Mouse (Mus musculus): ENCODE results near the gene Hs3st3b1. TPM values are rescaled to one million over a fixed set of nuclear protein-coding genes. Genes with fewer than 3 reads are reported as not detected.

The Hs3st3b1 gene
- polyA plus RNA-seq, 3 experiments from 2014 or later: 3.8 to 5.8 (median 3.8) TPM

DNA sequence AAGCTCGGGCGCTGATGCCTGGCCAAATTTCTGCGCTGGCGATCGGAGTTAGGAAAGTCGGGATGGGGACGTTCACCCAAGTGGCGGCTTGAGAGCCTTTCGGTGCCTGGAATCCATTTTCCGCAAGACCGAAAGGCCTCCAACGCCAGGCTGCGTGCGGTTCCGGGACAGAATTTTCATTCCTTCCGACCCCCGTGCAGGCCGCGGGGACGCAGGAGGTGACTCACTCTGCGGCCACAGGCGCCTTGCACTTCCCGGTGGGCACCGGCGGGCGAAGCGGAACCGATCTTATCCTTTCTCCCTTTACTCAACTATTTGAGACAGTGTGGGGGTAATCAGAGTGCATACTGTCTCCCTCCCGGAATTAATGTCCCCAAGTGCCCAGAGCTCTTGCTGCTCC is 1.3 kb upstream of the Hs3st3b1 start:
- ATAC-seq: no peak

DNA sequence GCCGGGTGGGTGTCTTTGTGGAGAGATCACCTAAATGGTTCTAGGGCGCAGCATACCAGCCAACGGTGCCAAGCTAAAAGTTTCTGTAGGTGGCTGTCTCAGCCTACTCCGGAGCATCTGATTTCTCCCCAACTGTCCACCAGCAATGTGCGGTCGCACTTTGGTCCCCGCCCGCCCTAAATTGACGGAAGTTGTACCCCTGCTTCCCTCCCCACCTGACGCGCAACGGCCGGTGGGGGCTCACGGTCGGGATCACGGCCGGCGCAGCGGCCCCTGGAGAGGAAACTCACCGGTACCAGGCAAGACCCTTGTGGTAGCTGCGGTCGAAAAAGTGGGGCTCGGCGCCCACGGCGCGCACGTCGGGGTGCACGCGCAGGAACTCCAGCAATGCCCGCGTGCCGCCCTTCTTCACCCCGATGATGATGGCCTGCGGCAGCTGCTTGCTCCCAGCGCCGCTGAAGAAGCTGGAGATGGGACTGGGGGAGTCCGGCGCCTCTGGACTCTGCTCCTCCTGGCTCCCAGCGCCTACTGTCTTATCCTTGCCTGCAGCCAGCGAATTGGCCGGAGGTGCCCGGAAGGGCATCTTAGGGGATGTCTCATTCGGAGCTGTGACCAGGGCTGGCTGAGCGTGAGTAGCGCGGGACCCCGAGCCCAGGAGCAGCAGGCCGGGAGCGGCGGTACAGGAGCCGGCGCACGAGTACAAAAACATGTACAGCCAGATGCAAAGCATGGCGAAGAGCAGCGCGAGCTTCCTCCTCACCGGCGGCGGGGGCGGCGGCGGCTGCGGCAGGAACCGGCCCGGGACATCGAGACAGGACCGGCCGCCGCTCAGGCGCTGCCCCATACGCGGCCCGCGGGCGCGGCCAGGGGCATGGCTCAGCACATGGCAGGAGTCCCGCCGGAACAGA is 792 bp downstream of the Hs3st3b1 start:
- no peak for ATAC-seq

DNA sequence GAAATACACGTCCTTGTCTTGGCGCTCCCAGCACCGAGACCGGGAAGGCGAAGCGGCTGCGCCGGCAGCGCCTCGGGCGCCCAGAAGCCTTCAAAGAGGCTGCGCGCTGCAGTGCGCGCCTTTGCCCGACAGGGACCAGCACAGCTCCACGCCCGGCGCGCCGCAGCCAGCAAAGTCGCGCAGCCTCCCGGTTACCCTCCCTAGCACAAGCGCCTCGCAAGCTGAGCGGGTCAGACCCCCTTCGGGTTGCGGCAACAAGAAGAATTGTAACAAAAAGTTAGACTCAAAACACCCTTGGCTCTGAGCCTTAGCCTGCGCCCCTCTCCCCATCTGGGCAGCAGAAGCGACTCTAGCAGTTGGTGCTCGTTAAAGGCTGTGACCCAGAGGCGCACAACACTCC is 1.6 kb downstream of the Hs3st3b1 start:
- ATAC-seq: peak; percentile 41

DNA sequence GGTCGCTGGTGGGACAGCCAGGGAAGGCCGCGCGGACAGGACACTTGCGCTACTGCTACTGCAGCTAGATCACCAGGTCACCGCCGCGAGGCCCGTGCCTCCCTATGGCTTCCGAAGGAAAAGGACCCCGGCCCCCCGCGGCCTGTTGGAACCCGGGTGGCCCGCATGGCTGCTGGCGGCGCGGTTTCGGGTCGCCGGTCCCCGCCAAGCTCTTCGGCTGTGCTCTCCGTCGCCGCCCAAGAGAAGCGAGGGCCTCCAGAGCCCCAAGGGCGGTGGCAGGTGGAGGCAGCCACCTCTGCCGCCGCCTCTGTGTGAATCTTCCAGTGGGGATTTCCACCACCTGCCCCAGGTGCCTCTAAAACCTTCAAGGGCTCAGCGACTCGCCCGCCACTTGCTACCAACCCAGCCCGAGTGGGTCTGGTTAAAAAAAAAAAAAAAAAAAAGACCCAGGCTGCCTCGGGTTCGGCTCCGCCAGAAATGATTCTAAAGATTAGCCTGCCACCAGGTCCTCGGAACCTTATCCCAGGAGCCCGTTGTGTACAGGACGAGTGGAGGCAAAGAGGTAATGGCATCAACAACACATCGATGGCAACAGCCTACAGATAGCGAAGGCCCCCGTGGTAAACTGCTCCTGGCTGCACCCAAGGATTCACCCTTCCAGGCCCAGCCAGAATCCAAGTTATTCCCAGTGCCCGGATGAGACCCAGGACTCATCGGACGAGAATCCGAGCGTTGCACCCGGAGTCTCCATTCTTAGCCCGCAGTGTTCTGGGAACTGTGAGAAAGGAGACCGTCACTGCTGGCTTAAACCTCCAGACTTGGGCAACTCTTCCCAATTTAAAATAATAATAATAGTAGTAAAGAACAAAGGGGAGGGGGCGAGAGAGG is 2.6 kb downstream of the Hs3st3b1 start:
- no peak for ATAC-seq

DNA sequence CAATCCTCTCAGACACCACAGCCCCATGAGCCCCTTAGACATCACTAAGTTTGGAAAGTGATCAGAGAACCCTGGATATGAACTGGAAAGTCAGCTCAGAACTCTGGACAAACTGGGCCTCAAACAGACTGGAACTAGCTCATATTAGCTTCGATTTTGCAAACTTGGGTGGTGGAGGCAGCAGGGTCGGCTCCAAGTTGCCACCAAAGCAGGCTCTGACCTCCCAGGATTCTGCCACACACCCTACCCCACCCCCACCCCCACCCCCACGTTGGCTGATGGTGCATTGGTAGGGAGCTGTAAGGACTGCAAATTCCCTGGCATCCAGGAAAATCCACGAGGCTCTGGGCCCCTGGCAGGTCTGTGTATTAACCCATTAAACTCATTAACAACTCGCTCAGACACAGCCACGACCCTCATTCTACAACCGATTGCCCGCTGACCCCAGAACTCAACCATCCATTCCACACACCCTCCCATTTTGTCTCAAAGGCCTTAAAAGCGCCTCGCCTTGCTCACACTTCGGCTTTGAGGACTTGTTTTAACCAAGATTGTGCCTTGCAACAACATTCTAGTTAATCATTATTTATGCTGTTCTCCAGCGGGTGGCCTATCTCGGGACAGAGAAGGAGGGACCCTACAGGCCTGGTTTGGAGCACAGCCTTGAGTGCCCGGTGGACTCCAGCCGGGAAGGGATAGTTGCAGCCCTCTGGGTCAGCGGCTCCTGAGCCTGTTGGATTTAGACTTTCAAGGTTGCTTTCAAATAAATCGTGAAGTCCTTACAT is 3.6 kb downstream of the Hs3st3b1 start:
- no peak for ATAC-seq

DNA sequence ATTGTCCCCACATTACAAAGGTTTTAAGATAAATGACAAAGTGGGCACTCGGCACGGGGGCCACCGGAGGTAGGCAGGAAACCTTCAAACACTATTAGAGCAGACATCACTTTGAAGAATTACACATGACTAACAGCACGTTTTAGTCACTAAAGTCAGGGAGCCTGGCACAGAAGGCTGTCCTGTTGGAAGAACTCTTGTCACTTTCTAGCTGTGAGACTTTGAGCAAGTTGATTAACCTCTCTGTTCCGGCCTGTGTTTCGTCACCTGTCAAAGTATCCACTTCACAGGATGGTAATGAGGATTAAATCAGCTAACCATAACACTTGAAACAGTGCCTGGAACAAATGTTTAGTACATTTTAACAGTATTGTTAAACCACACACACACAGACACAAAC is 4.5 kb downstream of the Hs3st3b1 start:
- no peak for ATAC-seq

DNA sequence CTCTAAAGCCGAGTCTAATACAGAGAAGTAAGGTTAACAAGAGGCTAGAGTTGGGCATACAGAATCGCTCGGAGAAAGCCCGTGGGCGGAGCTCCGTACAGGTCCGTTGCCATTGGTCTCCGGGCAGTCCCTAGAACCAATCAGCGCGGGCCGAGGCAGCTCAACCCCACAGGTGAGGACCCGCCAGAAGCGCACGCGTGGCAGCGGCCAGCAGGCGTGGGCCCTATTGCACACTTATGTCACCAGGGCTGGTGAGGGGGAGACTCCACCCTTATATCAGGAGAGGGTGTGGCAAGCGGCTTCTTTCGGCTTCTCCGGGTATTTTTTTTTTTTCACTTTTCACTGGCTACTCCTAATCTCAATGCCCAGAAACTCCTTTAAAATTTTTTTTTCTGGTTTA is 7.7 kb downstream of the Hs3st3b1 start:
- peak; percentile 82 for ATAC-seq

DNA sequence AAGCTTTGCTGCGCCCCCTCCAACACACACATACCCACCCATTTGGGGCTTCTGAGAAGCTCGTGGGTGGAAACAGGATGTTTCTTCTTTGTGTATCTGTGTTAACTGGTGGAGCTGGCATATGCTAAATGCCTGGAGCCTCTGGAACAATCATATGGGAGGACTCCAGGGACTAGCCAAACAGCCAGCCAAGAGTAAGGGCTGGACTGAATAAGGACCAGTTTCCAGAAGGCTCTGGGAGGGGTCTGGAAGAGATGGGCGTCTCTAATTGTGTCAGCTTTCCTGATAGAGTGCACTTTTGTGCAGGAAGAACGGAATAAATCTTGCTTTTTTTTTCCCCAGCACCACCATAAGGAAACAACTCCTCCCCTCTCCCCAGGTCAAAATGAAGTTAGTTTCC is 8.2 kb downstream of the Hs3st3b1 start:
- ATAC-seq: no peak

DNA sequence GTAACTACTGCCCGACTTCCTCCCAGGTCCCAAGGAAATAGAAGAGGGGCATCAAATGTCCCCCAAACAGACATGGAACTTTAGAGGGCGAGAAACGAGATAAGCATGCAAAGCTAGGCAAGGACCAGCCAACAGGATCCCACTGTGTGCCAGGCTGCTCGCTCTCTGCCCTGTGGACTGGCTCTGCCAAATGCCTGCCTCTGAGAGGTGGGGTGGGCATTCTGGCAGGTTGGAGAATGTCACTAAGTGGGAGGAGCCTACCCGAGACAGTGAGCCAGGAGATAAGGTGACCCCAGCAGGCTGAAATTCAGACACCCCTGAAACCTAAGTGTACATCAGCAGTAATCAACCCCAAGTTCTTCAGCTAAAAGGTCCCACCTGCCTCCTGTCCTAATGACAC is 11.1 kb downstream of the Hs3st3b1 start:
- no peak for ATAC-seq

DNA sequence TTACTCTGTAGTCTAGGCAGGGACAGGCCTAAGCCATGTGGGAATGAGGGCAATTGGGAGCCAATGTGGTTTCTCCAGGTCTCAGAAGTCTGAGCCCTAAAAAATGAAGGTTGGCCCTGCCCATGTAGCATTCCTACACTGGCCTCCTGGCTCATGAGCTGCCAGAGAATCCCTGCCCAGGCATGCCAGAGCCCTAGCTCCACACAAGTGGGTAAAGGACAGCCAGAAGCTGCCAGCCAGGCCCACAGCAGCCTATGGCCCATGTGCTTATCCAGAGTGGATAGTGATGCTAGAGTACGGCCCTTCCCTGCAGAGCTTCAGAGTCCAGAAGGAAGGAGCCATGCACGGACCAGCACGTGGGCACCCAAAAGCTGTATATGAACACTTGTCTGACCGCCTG is 12.1 kb downstream of the Hs3st3b1 start:
- no peak for ATAC-seq

DNA sequence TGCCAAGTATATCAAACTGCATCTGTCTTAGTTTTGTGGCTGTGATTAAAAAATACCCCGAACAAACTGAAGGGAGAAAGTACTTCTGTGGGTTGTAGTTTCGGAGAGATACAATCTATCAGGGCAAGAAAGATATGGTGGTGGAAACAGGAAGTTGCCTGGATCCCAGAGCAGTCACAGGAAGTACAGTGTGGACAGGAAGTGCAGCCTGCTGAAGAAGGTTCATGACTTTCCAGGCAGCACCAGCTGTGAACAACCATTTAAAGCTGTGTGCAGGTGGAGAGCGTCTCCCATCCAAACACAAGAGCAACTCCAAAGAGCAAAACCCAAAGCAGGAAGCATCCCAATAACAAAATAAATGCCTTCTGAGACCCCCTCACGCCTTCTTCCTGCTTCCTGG is 13.6 kb downstream of the Hs3st3b1 start:
- ATAC-seq: peak; percentile 72

DNA sequence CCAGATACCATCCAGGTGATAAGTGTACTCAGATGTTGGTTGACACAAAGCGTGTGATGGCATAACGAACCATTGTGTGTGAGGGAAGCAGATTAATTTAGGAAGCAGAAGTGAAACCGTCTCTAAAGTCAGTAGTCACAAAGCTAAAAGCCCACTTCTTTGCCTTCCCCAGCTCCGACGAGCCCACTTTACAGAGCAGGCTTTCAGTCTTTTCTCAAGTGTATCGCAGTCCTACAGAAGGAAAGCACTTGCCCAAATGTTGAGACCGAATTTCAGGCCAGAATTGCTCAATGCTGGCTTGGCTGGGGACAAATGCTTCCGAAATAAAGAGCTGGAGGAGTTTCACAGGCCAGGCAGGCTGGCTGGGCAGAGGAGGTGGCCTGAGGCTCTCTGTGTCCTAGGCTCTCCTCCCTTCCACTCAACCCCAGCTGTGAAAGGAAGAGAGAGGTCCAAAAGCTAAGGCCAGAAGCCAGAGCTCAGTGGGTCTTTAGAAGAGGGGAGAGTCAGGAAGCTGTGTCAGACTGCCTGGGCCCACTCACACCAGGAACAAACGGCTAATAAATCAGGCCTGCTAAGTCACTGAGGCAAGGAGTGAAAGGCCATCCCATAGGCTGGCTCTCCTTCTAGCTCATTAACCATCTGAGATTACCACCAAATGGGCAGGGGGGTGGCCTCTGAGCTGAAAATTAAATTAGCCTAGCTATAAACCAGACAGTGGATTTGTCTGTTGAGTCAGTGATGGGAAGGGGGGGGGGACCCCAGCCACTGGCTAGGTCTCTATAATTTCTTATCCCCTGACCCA is 15.3 kb downstream of the Hs3st3b1 start:
- no peak for ATAC-seq

DNA sequence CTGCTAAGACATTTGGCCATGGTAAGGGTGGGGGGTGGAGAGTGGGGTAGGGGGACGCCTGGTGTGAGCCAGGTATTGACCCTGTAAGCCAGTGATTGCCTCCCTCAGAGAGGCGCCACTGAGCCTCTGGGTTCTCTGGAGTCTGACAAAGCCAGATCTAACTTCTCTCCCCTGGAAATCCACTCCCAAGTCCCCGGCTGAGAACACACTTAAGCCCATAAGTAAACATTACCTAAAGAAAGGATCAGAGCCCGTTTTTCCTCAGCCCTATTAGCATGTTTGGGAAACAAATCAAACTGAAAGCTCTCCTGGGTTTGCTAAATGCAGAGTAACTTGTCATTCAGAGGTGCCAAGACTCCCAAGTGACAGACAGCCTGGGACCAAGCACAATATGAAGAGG is 17.3 kb downstream of the Hs3st3b1 start:
- no peak for ATAC-seq

DNA sequence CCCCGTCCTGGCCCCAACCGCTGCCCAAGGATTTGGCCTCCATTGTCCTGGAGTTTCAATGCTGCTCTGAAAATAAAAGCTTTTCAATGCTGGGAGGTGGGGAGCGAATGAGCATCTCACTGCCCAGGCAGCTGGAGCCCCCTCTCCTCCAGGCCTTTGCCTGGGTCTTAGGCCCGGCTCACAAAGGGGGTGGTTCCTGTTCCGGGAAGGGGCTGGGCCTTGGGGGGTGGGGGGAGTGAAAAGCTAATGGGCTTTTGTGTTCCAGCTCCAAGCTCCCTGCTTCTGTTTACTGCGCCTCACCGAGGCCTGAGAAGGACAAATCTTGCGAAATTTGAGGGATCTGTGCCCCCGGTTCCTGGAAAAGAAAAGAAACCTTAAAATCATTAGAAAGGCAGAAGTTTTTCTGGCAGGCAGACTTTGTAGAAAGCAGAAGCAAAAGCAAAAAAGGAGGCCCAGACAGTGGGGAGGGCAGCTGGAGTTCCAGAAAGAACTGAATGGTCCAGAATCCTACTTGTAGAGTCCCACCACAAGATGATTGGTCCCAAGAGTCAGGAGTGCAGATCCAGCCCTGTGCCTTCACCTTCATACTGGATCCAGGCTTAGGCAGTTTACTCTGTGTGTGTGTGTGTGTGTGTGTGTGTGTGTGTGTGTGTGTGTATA is 23.5 kb downstream of the Hs3st3b1 start:
- ATAC-seq: no peak

DNA sequence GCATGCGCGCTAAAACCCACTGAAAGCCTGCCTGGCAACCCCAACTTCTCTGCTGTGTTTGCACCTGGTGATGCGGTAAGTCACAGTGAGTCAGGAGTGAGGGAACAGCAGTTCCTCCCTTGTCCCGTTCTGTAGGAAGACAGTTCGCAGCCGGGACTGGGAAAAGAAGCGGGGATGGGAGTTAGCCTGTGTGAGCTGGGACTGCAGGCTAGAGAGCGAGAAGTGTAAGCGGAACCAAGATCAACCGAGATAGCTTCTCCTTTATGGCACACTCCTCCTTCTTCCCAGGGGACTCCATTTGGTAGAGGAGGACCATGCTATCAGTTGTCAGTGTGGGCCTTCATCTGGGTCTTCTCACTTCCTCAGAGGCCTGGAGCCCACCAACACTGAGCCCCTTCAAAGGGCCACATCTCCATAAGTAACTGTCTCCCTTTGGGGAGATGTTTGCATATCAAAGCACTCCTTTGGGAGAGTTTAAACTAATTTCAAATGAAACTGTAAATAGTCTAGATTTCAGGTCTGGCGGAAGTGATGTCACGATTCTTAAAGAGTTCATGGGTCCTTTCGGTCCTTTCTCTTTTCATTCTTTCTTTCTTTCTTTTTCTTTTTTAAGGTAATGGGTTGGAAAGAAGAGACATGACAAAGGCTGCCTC is 24.1 kb downstream of the Hs3st3b1 start:
- ATAC-seq: no peak

DNA sequence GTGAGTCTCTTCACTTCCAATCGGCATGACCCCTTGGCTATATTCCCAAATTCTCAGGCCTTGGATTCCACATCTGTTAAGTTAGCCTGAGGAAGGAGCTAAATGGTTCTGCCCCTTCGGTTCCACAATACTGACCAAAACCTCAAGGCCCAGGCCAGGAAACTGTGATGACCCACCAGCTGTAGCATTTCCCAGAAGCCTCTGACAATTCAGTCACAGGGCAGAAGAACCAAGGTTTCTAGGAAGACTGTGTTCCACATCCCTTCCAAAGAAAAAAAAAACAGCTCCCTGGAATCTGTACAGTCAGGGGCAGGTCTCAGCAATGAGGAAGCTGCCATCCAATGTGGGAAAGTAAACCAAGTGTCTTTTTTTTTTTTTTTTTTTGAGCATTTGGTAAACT is 25.1 kb downstream of the Hs3st3b1 start:
- ATAC-seq: no peak

DNA sequence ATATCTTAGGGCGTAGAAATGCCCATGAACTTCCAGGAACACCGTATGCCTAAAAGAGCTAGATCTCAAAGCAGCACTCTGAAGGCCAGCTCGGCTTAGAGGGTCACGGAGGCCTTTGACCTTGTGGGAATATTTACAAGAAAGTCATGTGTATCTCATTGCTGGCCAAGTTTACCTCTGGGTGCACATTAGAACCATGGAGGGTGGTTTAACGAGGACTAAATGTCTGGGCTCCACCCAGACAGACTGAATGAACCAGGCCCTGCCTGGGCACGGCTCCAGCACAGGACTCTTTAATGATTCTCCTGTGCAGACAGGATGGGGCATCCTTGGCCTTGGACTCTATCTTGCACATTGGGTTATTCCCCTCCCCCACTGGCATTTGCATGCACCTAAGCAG is 27.9 kb downstream of the Hs3st3b1 start:
- no peak for ATAC-seq

DNA sequence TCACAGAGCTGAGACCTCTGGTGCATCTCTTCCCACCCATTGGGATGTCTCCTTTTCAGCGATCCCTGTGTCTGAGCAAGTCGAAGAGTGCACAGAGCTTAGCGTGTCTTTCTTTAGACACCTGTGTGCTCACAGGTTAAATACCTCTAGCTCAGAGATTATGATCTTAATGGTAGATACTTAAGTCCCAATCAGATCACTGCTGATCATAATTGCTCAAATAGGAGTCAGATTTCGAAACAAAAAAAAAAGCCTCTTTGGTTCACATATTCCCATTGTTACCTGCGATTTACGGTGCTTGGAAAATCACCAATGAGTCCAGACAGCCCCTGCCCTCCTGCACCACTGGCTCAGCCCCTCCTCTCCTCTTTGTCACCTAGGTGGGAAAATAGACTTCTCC is 28.5 kb downstream of the Hs3st3b1 start:
- ATAC-seq: no peak

DNA sequence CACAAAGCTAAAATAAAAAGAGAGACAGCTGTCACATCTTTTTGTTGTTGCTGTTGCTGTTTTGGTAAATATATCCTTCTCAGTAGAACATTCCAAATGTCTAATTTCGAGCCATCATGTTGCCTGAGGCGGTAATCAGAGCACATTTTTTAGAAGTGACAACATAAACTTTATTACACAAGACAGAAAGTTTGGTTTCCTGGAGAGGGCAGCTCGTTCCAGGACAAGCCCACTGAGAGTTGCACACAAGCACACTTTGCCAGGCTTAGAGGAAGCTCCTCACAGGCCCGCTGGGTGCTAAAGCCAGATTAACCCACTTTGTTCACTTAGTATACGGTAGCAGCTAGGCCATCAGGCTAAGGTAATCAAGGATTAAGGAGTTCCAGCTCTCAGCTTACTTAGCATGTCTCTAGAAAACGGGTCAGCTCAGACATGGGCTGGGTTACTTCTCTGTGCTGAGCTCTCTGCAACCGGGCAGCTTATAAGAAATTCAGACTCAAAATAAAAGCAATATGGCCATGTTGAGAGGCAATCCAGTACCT is 30.5 kb downstream of the Hs3st3b1 start:
- ATAC-seq: no peak

DNA sequence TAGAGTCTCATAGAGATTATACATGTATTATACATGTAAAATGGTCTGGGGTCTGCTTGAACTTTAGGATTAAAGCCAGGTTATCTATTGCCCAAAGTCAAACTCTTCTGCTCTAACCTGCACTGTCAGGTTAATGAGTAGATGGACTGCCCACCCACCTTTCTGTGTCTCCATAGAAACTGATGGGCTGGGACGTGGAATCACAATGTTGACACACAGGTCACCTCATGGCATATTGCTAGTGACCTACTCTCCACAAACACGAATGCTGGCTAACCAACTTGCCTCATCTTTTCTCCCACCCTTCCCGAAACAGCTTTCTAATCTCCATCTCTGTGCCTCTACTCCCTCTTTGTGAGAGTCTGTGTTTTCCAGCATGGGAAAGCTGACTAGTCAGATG is 38.7 kb downstream of the Hs3st3b1 start:
- no peak for ATAC-seq

DNA sequence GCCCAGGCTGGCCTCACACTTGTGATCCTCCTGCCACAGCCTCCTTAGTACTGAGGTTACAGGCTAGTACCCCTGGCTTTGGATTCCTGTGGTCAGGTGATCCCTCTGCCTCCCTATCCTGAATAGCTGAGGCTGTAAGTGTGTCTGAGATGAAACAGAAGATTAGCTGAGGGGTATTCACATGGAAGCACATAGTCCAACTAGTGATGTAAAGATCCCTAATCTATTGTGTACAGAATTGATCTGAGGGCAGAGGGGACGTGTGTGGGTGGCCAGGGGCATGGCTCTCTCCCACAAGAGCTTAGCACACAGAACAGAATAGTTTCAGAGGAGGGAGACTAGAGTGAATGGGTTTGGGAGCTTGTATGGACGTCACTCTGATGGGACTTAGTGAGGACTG is 41.8 kb downstream of the Hs3st3b1 start:
- no peak for ATAC-seq

Measured in inflammation-experienced regulatory T-cells, adult 6 months (primary cell).